8 mouse cellular contexts compared by ENCODE assay signal in the genomic region with DNA sequence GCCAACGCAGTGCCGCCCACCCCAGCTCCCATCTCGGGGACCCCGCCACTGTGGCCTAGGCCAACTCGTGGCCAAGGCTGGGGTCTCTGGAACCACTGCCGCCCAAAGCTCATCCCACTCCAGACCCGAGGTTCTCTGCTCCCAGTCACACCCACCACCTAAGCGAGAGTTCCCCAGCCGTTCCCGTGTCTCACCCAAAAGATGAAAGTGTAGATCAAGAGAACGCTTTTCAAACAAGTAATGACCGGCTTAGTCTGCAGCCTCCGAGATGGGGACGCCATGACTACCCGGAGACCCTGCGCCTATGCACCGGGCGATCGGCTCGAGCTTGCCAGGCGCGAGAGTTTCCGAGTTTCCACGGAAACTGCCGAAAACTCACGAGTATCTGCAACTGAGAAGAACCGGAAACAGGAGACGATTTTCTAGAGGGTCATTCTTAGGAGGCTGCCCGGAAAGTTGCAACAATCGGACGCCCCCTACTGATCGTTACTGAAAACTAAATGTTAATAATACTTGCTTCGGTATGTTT. TPM values are rescaled to one million over a fixed set of nuclear protein-coding genes. Genes with fewer than 3 reads are reported as not detected.
DNase-seq lines count a peak whose midpoint lies in the region; ATAC-seq and TF ChIP-seq lines count a peak whose summit lies in the region.

A gene (minus strand): TSS at position 416 of the 529 bp plus-strand sequence.

- ATAC-seq in forebrain, embryonic 12.5 days (ENCODE audit: low FRiP score): peak; percentile 96
- ATAC-seq in heart, embryonic 16.5 days (replicated peaks; ENCODE audit: extremely low read depth, insufficient read depth, low FRiP score): peak; percentile 75
- ATAC-seq in liver, embryonic 13.5 days (ENCODE audit: low read depth): peak; percentile 76
- peak; percentile 98 for ATAC-seq in neural tube, embryonic 12.5 days (ENCODE audit: low FRiP score, low read depth)
- ATAC-seq in stomach, postnatal 0 days (ENCODE audit: low FRiP score, low TSS enrichment): peak; percentile 79; the same call in 1 of the 2 replicates

- H3K9ac ChIP-seq in forebrain, embryonic 12.5 days: peak within 1 kb of the TSS; percentile 70
- peak within 1 kb of the TSS; percentile 81 for H3K9ac ChIP-seq in heart, embryonic 16.5 days (ENCODE audit: low read length)
- peak within 1 kb of the TSS; percentile 59 for H3K9ac ChIP-seq in liver, embryonic 13.5 days
- peak within 1 kb of the TSS; percentile 73 for H3K9ac ChIP-seq in neural tube, embryonic 12.5 days
- H3K9ac ChIP-seq in stomach, postnatal 0 days (ENCODE audit: low read length): peak within 1 kb of the TSS; percentile 61

- WGBS in forebrain, embryonic 12.5 days: 29% methylated on average over 33 of the region's 33 CpGs
- 14% methylated on average over 33 of the region's 33 CpGs for WGBS in heart, embryonic 16.5 days
- WGBS in liver, embryonic 13.5 days (ENCODE audit: insufficient replicate concordance): 14% methylated on average over 33 of the region's 33 CpGs
- 17% methylated on average over 33 of the region's 33 CpGs for WGBS in neural tube, embryonic 12.5 days
- 18% methylated on average over 33 of the region's 33 CpGs for WGBS in stomach, postnatal 0 days

- no peaks in the 10 kb centered on the region for H3K4me1 ChIP-seq in forebrain, embryonic 12.5 days
- no peaks in the 10 kb centered on the region for H3K4me1 ChIP-seq in heart, embryonic 16.5 days (ENCODE audit: control insufficient read depth, insufficient read depth, low read length)
- no peaks in the 10 kb centered on the region for H3K4me1 ChIP-seq in liver, embryonic 13.5 days (replicated peaks)
- H3K4me1 ChIP-seq in neural tube, embryonic 12.5 days: no peaks in the 10 kb centered on the region
- no peaks in the 10 kb centered on the region for H3K4me1 ChIP-seq in stomach, postnatal 0 days (replicated peaks; ENCODE audit: control insufficient read depth, insufficient read depth)

- peak; percentile 66 for TF ChIP-seq CTCF in stomach, postnatal 0 days (IDR thresholded peaks at IDR 0.05; ENCODE audit: low read depth)

- peak within 1 kb of the TSS; percentile 42; the same call in 1 of the 2 replicates for H3K27ac ChIP-seq in forebrain, embryonic 12.5 days
- H3K27ac ChIP-seq in heart, embryonic 16.5 days (ENCODE audit: low read length): peak within 1 kb of the TSS; percentile 57
- H3K27ac ChIP-seq in liver, embryonic 13.5 days: no peak within 1 kb of the TSS
- H3K27ac ChIP-seq in neural tube, embryonic 12.5 days: 0 out of 2 replicates have a peak within 1 kb of the TSS, but pooled peaks have one; percentile 20
- no peak within 1 kb of the TSS for H3K27ac ChIP-seq in stomach, postnatal 0 days (replicated peaks)

- peak; percentile 74 for DNase-seq in CD4-positive helper T cell, adult 2 months (ENCODE audit: low read depth, low spot score)
- peak; percentile 62 for DNase-seq in c-Kit-positive CD71-negative TER-119-negative erythroid progenitor cells, embryonic 14.5 days (ENCODE audit: low read depth)
- peak; percentile 82 to 88 for DNase-seq in kidney, postnatal 25 days
- DNase-seq in liver, embryonic 13.5 days: peak; percentile 52
- peak; percentile 69 for DNase-seq in stomach, postnatal 0 days (ENCODE audit: low spot score)

- no peaks in the 10 kb centered on the region for H3K9me3 ChIP-seq in forebrain, embryonic 12.5 days
- no peaks in the 10 kb centered on the region for H3K9me3 ChIP-seq in heart, embryonic 16.5 days (replicated peaks; ENCODE audit: control insufficient read depth, low read length)
- no peaks in the 10 kb centered on the region for H3K9me3 ChIP-seq in liver, embryonic 13.5 days (replicated peaks)
- no peaks in the 10 kb centered on the region for H3K9me3 ChIP-seq in neural tube, embryonic 12.5 days
- H3K9me3 ChIP-seq in stomach, postnatal 0 days (ENCODE audit: control insufficient read depth, low read length): no peaks in the 10 kb centered on the region

- H3K27me3 ChIP-seq in forebrain, embryonic 12.5 days: 0 out of 2 replicates have a peak, but pooled peaks cover 5% of the 10 kb centered on the region
- H3K27me3 ChIP-seq in heart, embryonic 16.5 days (ENCODE audit: control insufficient read depth, insufficient read depth, low read length): no peaks in the 10 kb centered on the region
- no peaks in the 10 kb centered on the region for H3K27me3 ChIP-seq in liver, embryonic 13.5 days
- no peaks in the 10 kb centered on the region for H3K27me3 ChIP-seq in neural tube, embryonic 12.5 days (replicated peaks)
- no peaks in the 10 kb centered on the region for H3K27me3 ChIP-seq in stomach, postnatal 0 days (ENCODE audit: control insufficient read depth, insufficient read depth, low read length)

- H3K36me3 ChIP-seq in forebrain, embryonic 12.5 days (replicated peaks): peaks cover 14% of the 10 kb centered on the region
- peaks cover 3% of the 10 kb centered on the region; the same call in 1 of the 2 replicates for H3K36me3 ChIP-seq in heart, embryonic 16.5 days (ENCODE audit: control insufficient read depth, insufficient read depth)
- H3K36me3 ChIP-seq in liver, embryonic 13.5 days: no peaks in the 10 kb centered on the region
- peaks cover 11% of the 10 kb centered on the region; the same call in 1 of the 2 replicates for H3K36me3 ChIP-seq in neural tube, embryonic 12.5 days
- no peaks in the 10 kb centered on the region for H3K36me3 ChIP-seq in stomach, postnatal 0 days (ENCODE audit: control insufficient read depth, insufficient read depth, low read length)

- peak within 1 kb of the TSS; percentile 55 for H3K4me3 ChIP-seq in forebrain, embryonic 12.5 days (replicated peaks)
- peak within 1 kb of the TSS; percentile 64 for H3K4me3 ChIP-seq in heart, embryonic 16.5 days (ENCODE audit: low read length)
- peak within 1 kb of the TSS; percentile 55 for H3K4me3 ChIP-seq in liver, embryonic 13.5 days (replicated peaks)
- peak within 1 kb of the TSS; percentile 54 for H3K4me3 ChIP-seq in neural tube, embryonic 12.5 days
- H3K4me3 ChIP-seq in stomach, postnatal 0 days (ENCODE audit: low read depth, low read length): peak within 1 kb of the TSS; percentile 51

- no peak for TF ChIP-seq EP300 in stomach, postnatal 0 days (optimal IDR thresholded peaks at IDR 0.05)

- H3K4me2 ChIP-seq in forebrain, embryonic 12.5 days: peak within 1 kb of the TSS; percentile 52
- H3K4me2 ChIP-seq in heart, embryonic 16.5 days (ENCODE audit: low read depth, low read length): peak within 1 kb of the TSS; percentile 70
- peak within 1 kb of the TSS; percentile 67 for H3K4me2 ChIP-seq in liver, embryonic 13.5 days
- peak within 1 kb of the TSS; percentile 54 for H3K4me2 ChIP-seq in neural tube, embryonic 12.5 days (replicated peaks)
- H3K4me2 ChIP-seq in stomach, postnatal 0 days (replicated peaks; ENCODE audit: low read depth): peak within 1 kb of the TSS; percentile 62

RNA-seq across cellular contexts. Expression of the gene that starts here (rescaled TPM):
- polyA plus RNA-seq in forebrain, embryonic 12.5 days (2016; fragmentation: Nextera tagmentation; extraction: Ambion mirVana): 212 TPM in 2 replicates
- polyA plus RNA-seq in heart, embryonic 16.5 days (2015; fragmentation: Nextera tagmentation; extraction: Ambion mirVana): 91.1 and 96.7 TPM in 2 replicates
- 18.7 and 24.6 TPM in 2 replicates for polyA plus RNA-seq in liver, embryonic 13.5 days (2015; fragmentation: Nextera tagmentation; extraction: Ambion mirVana)
- polyA plus RNA-seq in neural tube, embryonic 12.5 days (2016; fragmentation: Nextera tagmentation; extraction: Ambion mirVana): 197 and 206 TPM in 2 replicates
- polyA plus RNA-seq in stomach, postnatal 0 days (2015; fragmentation: Nextera tagmentation; extraction: Ambion mirVana): 79.2 and 83.7 TPM in 2 replicates

Comparison
In these comparisons a context has a peak if more than half of its experiments do, and no peak if none do; other contexts are left out.
1. H3K27ac ChIP-seq: peak in forebrain, embryonic 12.5 days (single experiment), heart, embryonic 16.5 days (single experiment) and neural tube, embryonic 12.5 days (single experiment); none in liver, embryonic 13.5 days (single experiment) and stomach, postnatal 0 days (single experiment).
2. Peak in every context shown above with its lines, with median percentiles within 50 percentile points of each other: DNase-seq, ATAC-seq, H3K4me2 ChIP-seq, H3K4me3 ChIP-seq and H3K9ac ChIP-seq.